In genomic region chr11:3575238-3575637, GRCm38 (mm10) we compare ENCODE assay signal across 11 mouse cellular contexts. TPM values are rescaled to one million over a fixed set of nuclear protein-coding genes. Genes with fewer than 3 reads are reported as not detected.
DNase-seq lines count a peak whose midpoint lies in the region; ATAC-seq and TF ChIP-seq lines count a peak whose summit lies in the region.
"Had no signal": no experiment of that assay in that cellular context is flagged by ENCODE, and none has a peak within 500 bp of the region (broad histone marks: within the 10 kb centered on the region; RNA-seq: fewer than 3 reads in every experiment).

No protein-coding gene starts in this region.

- H3K4me3 ChIP-seq in layer of hippocampus, adult 2 months, result no peak overlapping the region
- no peak overlapping the region for H3K4me3 ChIP-seq in kidney, embryonic 15.5 days (replicated peaks)
- H3K4me3 ChIP-seq: embryonic facial prominence, embryonic 15.5 days; megakaryocyte, embryonic 14.5 days had no signal

- H3K36me3 ChIP-seq in kidney, embryonic 15.5 days, result no peaks in the 10 kb centered on the region
- H3K36me3 ChIP-seq: embryonic facial prominence, embryonic 15.5 days had no signal

- WGBS in kidney, embryonic 15.5 days, result 34% methylated on average over 3 of the region's 3 CpGs

- no peak for TF ChIP-seq CTCF in layer of hippocampus, adult 2 months (conservative IDR thresholded peaks at IDR 0.05)

- no peaks in the 10 kb centered on the region for H3K9me3 ChIP-seq in kidney, embryonic 15.5 days (replicated peaks)
- H3K9me3 ChIP-seq: embryonic facial prominence, embryonic 15.5 days had no signal

- H3K9ac ChIP-seq in kidney, embryonic 15.5 days, result no peak overlapping the region
- H3K9ac ChIP-seq: embryonic facial prominence, embryonic 15.5 days had no signal

- H3K27ac ChIP-seq in layer of hippocampus, adult 2 months, result peak overlapping the region; percentile 6; the same call in 1 of the 2 replicates
- H3K27ac ChIP-seq in kidney, embryonic 15.5 days, result peak overlapping the region; percentile 88
- H3K27ac ChIP-seq: embryonic facial prominence, embryonic 15.5 days had no signal

- peaks cover 39% of the 10 kb centered on the region for H3K4me1 ChIP-seq in kidney, embryonic 15.5 days

- peak; percentile 66 for ATAC-seq in kidney, embryonic 15.5 days (replicated peaks; ENCODE audit: low FRiP score)
- ATAC-seq: CD4-positive, CD25-positive, alpha-beta regulatory T cell, adult 4 months had no signal

- no peak for DNase-seq in layer of hippocampus, adult 2 months (ENCODE audit: low spot score in 2 of 2)
- DNase-seq in layer of hippocampus, adult 11-12 months (ENCODE audit: low spot score), result no peak
- peak; percentile 56 to 68 for DNase-seq in heart, adult 9 months (ENCODE audit: low spot score in 2 of 2)
- DNase-seq in skeletal muscle tissue, adult 2 months (ENCODE audit: low read depth, low spot score), result peak; percentile 21
- no peak for DNase-seq in yolk sac, embryonic 10.5 days (ENCODE audit: low spot score)
- no peak for DNase-seq in thymus, postnatal 10 days (ENCODE audit: low spot score in 2 of 2)
- no peak for DNase-seq in cerebellum, adult 11 months

- H3K27me3 ChIP-seq in kidney, embryonic 15.5 days, result no peaks in the 10 kb centered on the region
- H3K27me3 ChIP-seq: embryonic facial prominence, embryonic 15.5 days; megakaryocyte, embryonic 14.5 days had no signal

- no peak overlapping the region for H3K4me2 ChIP-seq in kidney, embryonic 15.5 days
- H3K4me2 ChIP-seq: embryonic facial prominence, embryonic 15.5 days had no signal

RNA-seq across cellular contexts. Expression of gene Smtn, which starts 34.8 kb away (rescaled TPM):
- total RNA-seq in layer of hippocampus, adult 2 months (2021), result 10 to 100 TPM in 1 of 2 experiments, 1 to 10 TPM in 1; 7.4 to 10.3 TPM
- polyA plus RNA-seq in kidney, embryonic 15.5 days (2015; fragmentation: Nextera tagmentation; extraction: Ambion mirVana), result 89.1 and 110 TPM in 2 replicates

Comparison
In these comparisons a context has a peak if more than half of its experiments do, and no peak if none do; other contexts are left out.
1. DNase-seq: peak in heart, adult 9 months (2 of 2) and skeletal muscle tissue, adult 2 months (single experiment); none in layer of hippocampus, adult 2 months (0 of 2), layer of hippocampus, adult 11-12 months (single experiment), yolk sac, embryonic 10.5 days (single experiment), thymus, postnatal 10 days (0 of 2) and cerebellum, adult 11 months (single experiment).